Mouse (Mus musculus): ENCODE data around the gene Barx1. TPM values are rescaled to one million over a fixed set of nuclear protein-coding genes. Genes with fewer than 3 reads are reported as not detected.
A peak's percentile ranks its signal among the peaks of the same experiment; 100 is the strongest.

Barx1 gene
- polyA plus RNA-seq (2011; ENCODE audit: insufficient read depth, insufficient read length, low read depth, missing spikeins) = 0.57 and 1.1 TPM in 2 replicates

- Histone ChIP-seq H3K9me3 (replicated peaks; ENCODE audit: control insufficient read depth, insufficient read depth, low read length, poor library complexity, severe bottlenecking) (no peaks in the 10 kb centered on the region), H3K4me3 (ENCODE audit: low read depth, low read length) (peak within 1 kb of the TSS; percentile 60), H3K4me1 (ENCODE audit: control insufficient read depth, insufficient read depth, low read length) (no peaks in the 10 kb centered on the region), H3K36me3 (ENCODE audit: control insufficient read depth, insufficient read depth, low read length, poor library complexity, severe bottlenecking) (no peaks in the 10 kb centered on the region), H3K27ac (ENCODE audit: insufficient read depth, low read length) (no peak within 1 kb of the TSS), H3K9ac (ENCODE audit: low read depth, poor library complexity, severe bottlenecking) (peak within 1 kb of the TSS; percentile 44; the same call in 1 of the 2 replicates), H3K27me3 (ENCODE audit: control insufficient read depth, insufficient read depth, low read length, poor library complexity, severe bottlenecking) (peaks cover 57% of the 10 kb centered on the region)
- no peak for TF ChIP-seq CTCF (IDR thresholded peaks at IDR 0.05; ENCODE audit: low read depth, low read length)
- no peak for TF ChIP-seq POLR2A (IDR thresholded peaks at IDR 0.05; ENCODE audit: insufficient read depth, low read length)
- TF ChIP-seq EP300 (IDR thresholded peaks at IDR 0.05; ENCODE audit: insufficient read depth, low read depth, low read length) = no peak
Observed at GRCm38 (mm10) chr13:48662431-48663143, at the start of gene Barx1. Gene Barx1 (plus strand): TSS chr13:48662998.

GRCm38 (mm10) chr13:48614525-48614924, 48.3 kb upstream of the Barx1 start:
- TF ChIP-seq CTCF (IDR thresholded peaks at IDR 0.05; ENCODE audit: low read depth, low read length) (no peak), POLR2A (IDR thresholded peaks at IDR 0.05; ENCODE audit: insufficient read depth, low read length) (no peak), EP300 (IDR thresholded peaks at IDR 0.05; ENCODE audit: insufficient read depth, low read depth, low read length) (no peak)
- H3K27ac ChIP-seq (ENCODE audit: insufficient read depth, low read length) = no peak overlapping the region
- no peak overlapping the region for H3K9ac ChIP-seq (ENCODE audit: low read depth, poor library complexity, severe bottlenecking)
- H3K4me1 ChIP-seq (ENCODE audit: control insufficient read depth, insufficient read depth, low read length) = no peaks in the 10 kb centered on the region
- peaks cover 4% of the 10 kb centered on the region; the same call in 1 of the 2 replicates for H3K9me3 ChIP-seq (replicated peaks; ENCODE audit: control insufficient read depth, insufficient read depth, low read length, poor library complexity, severe bottlenecking)
- no peaks in the 10 kb centered on the region for H3K36me3 ChIP-seq (ENCODE audit: control insufficient read depth, insufficient read depth, low read length, poor library complexity, severe bottlenecking)
- H3K4me3 ChIP-seq (ENCODE audit: low read depth, low read length) = no peak overlapping the region
- no peaks in the 10 kb centered on the region for H3K27me3 ChIP-seq (ENCODE audit: control insufficient read depth, insufficient read depth, low read length, poor library complexity, severe bottlenecking)

- no peak overlapping the region for H3K27ac ChIP-seq (ENCODE audit: insufficient read depth, low read length)
- H3K27me3 ChIP-seq (ENCODE audit: control insufficient read depth, insufficient read depth, low read length, poor library complexity, severe bottlenecking) = no peaks in the 10 kb centered on the region
- H3K9ac ChIP-seq (ENCODE audit: low read depth, poor library complexity, severe bottlenecking) = no peak overlapping the region
- H3K4me1 ChIP-seq (ENCODE audit: control insufficient read depth, insufficient read depth, low read length) = no peaks in the 10 kb centered on the region
- H3K9me3 ChIP-seq (replicated peaks; ENCODE audit: control insufficient read depth, insufficient read depth, low read length, poor library complexity, severe bottlenecking) = peaks cover 4% of the 10 kb centered on the region; the same call in 1 of the 2 replicates
- H3K4me3 ChIP-seq (ENCODE audit: low read depth, low read length) = no peak overlapping the region
- TF ChIP-seq CTCF (IDR thresholded peaks at IDR 0.05; ENCODE audit: low read depth, low read length) (no peak), EP300 (IDR thresholded peaks at IDR 0.05; ENCODE audit: insufficient read depth, low read depth, low read length) (no peak), POLR2A (IDR thresholded peaks at IDR 0.05; ENCODE audit: insufficient read depth, low read length) (no peak)
- no peaks in the 10 kb centered on the region for H3K36me3 ChIP-seq (ENCODE audit: control insufficient read depth, insufficient read depth, low read length, poor library complexity, severe bottlenecking)
Observed at GRCm38 (mm10) chr13:48617774-48618173, 45.0 kb upstream of the Barx1 start.

- H3K27me3 ChIP-seq (ENCODE audit: control insufficient read depth, insufficient read depth, low read length, poor library complexity, severe bottlenecking) = no peaks in the 10 kb centered on the region; the same call in 1 of the 2 replicates
- H3K4me1 ChIP-seq (ENCODE audit: control insufficient read depth, insufficient read depth, low read length) = no peaks in the 10 kb centered on the region
- no peaks in the 10 kb centered on the region for H3K36me3 ChIP-seq (ENCODE audit: control insufficient read depth, insufficient read depth, low read length, poor library complexity, severe bottlenecking)
- TF ChIP-seq EP300 (IDR thresholded peaks at IDR 0.05; ENCODE audit: insufficient read depth, low read depth, low read length) (no peak), CTCF (IDR thresholded peaks at IDR 0.05; ENCODE audit: low read depth, low read length) (no peak), POLR2A (IDR thresholded peaks at IDR 0.05; ENCODE audit: insufficient read depth, low read length) (no peak)
- peaks cover 4% of the 10 kb centered on the region; the same call in 1 of the 2 replicates for H3K9me3 ChIP-seq (replicated peaks; ENCODE audit: control insufficient read depth, insufficient read depth, low read length, poor library complexity, severe bottlenecking)
- H3K4me3 ChIP-seq (ENCODE audit: low read depth, low read length) = no peak overlapping the region
- no peak overlapping the region for H3K27ac ChIP-seq (ENCODE audit: insufficient read depth, low read length)
- no peak overlapping the region for H3K9ac ChIP-seq (ENCODE audit: low read depth, poor library complexity, severe bottlenecking)
Observed at GRCm38 (mm10) chr13:48618890-48619289, 43.9 kb upstream of the Barx1 start.

GRCm38 (mm10) chr13:48624968-48625398, 37.8 kb upstream of the Barx1 start:
- Histone ChIP-seq H3K4me1 (ENCODE audit: control insufficient read depth, insufficient read depth, low read length) (no peaks in the 10 kb centered on the region), H3K36me3 (ENCODE audit: control insufficient read depth, insufficient read depth, low read length, poor library complexity, severe bottlenecking) (no peaks in the 10 kb centered on the region), H3K27me3 (ENCODE audit: control insufficient read depth, insufficient read depth, low read length, poor library complexity, severe bottlenecking) (peaks cover 9% of the 10 kb centered on the region), H3K27ac (ENCODE audit: insufficient read depth, low read length) (no peak overlapping the region), H3K4me3 (ENCODE audit: low read depth, low read length) (peak overlapping the region; percentile 69), H3K9ac (ENCODE audit: low read depth, poor library complexity, severe bottlenecking) (peak overlapping the region; percentile 63), H3K9me3 (replicated peaks; ENCODE audit: control insufficient read depth, insufficient read depth, low read length, poor library complexity, severe bottlenecking) (peaks cover 5% of the 10 kb centered on the region; the same call in 1 of the 2 replicates)
- no peak for TF ChIP-seq POLR2A (IDR thresholded peaks at IDR 0.05; ENCODE audit: insufficient read depth, low read length)

Data from ES-Bruce4 (cell line).